Mouse (Mus musculus) heart, postnatal 0 days (tissue): ENCODE results near the gene Os9.

Experiments
- CTCF ChIP-seq: IDR thresholded peaks from 2 replicates; pipeline ENCODE4 v1.5.1; 2016; ENCODE audit warnings: antibody characterized with exemption, control low read depth, low read depth
- EP300 ChIP-seq: IDR thresholded peaks from 2 replicates; pipeline ENCODE4 v1.6.1; 2016; ENCODE audit warnings: antibody characterized with exemption, low read depth

- TF ChIP-seq CTCF = no peak
- TF ChIP-seq EP300 = no peak
Observed at GRCm38 (mm10) chr10:127083292-127083914, 37.5 kb downstream of the Os9 start.
